Mouse (Mus musculus): ENCODE measurements around the gene Btbd11.

Gene Btbd11

GRCm38 (mm10) chr10:85522220-85522760, 135.7 kb downstream of the Btbd11 start:
- no peak for DNase-seq (ENCODE audit: low read depth, low spot score)

- DNase-seq (ENCODE audit: low read depth, low spot score), result no peak
Observed at GRCm38 (mm10) chr10:85525267-85526015, 138.8 kb downstream of the Btbd11 start.

- no peak for DNase-seq (ENCODE audit: low read depth, low spot score)
Observed at GRCm38 (mm10) chr10:85526657-85527056, 140.0 kb downstream of the Btbd11 start.

GRCm38 (mm10) chr10:85527722-85528121, 141.1 kb downstream of the Btbd11 start:
- DNase-seq (ENCODE audit: low read depth, low spot score), result no peak

- no peak for DNase-seq (ENCODE audit: low read depth, low spot score)
Observed at GRCm38 (mm10) chr10:85533192-85533710, 146.6 kb downstream of the Btbd11 start.

GRCm38 (mm10) chr10:85538051-85538753, 151.6 kb downstream of the Btbd11 start:
- DNase-seq (ENCODE audit: low read depth, low spot score), result no peak

- no peak for DNase-seq (ENCODE audit: low read depth, low spot score)
Observed at GRCm38 (mm10) chr10:85539510-85540120, 153.0 kb downstream of the Btbd11 start.

GRCm38 (mm10) chr10:85540311-85541093, 153.9 kb downstream of the Btbd11 start:
- DNase-seq (ENCODE audit: low read depth, low spot score), result no peak

- no peak for DNase-seq (ENCODE audit: low read depth, low spot score)
Observed at GRCm38 (mm10) chr10:85541481-85541880, 154.9 kb downstream of the Btbd11 start.

- DNase-seq (ENCODE audit: low read depth, low spot score), result no peak
Observed at GRCm38 (mm10) chr10:85541892-85542630, 155.4 kb downstream of the Btbd11 start.

- no peak for DNase-seq (ENCODE audit: low read depth, low spot score)
Observed at GRCm38 (mm10) chr10:85543281-85543680, 156.7 kb downstream of the Btbd11 start.

GRCm38 (mm10) chr10:85544991-85545390, 158.4 kb downstream of the Btbd11 start:
- DNase-seq (ENCODE audit: low read depth, low spot score), result no peak

GRCm38 (mm10) chr10:85555193-85555592, 168.6 kb downstream of the Btbd11 start:
- DNase-seq (ENCODE audit: low read depth, low spot score), result no peak

- no peak for DNase-seq (ENCODE audit: low read depth, low spot score)
Observed at GRCm38 (mm10) chr10:85561418-85561817, 174.8 kb downstream of the Btbd11 start.

- DNase-seq (ENCODE audit: low read depth, low spot score), result no peak
Observed at GRCm38 (mm10) chr10:85571456-85571855, 184.8 kb downstream of the Btbd11 start.

GRCm38 (mm10) chr10:85572571-85572970, 186.0 kb downstream of the Btbd11 start:
- DNase-seq (ENCODE audit: low read depth, low spot score), result no peak

GRCm38 (mm10) chr10:85577891-85578420, 191.3 kb downstream of the Btbd11 start:
- no peak for DNase-seq (ENCODE audit: low read depth, low spot score)

- DNase-seq (ENCODE audit: low read depth, low spot score), result peak; percentile 71
Observed at GRCm38 (mm10) chr10:85578571-85579465, 192.2 kb downstream of the Btbd11 start.

- DNase-seq (ENCODE audit: low read depth, low spot score), result no peak
Observed at GRCm38 (mm10) chr10:85587758-85588157, 201.1 kb downstream of the Btbd11 start.

Data from forelimb bud, embryonic 11.5 days (tissue).